Mouse (Mus musculus) liver, postnatal 0 days (tissue): ENCODE measurements around the gene Mrpl52. TPM values are rescaled to one million over a fixed set of nuclear protein-coding genes. Genes with fewer than 3 reads are reported as not detected.
A peak's percentile ranks its signal among the peaks of the same experiment; 100 is the strongest.

Source experiments
- ATAC-seq: fragments of 200-750 bp; cut with Nextera tagmentation; 2 replicates; pipeline ENCODE4 v1.8.0; 2017; ENCODE audit warnings: mild to moderate bottlenecking, moderate library complexity
- DNase-seq: peaks from one replicate; pipeline ENCODE4 v3.0.0-alpha.2; 2016
- H3K27ac ChIP-seq: fragments of 300-500 bp; sonication (generic); 2 replicates; pipeline ENCODE4 v1.5.1; 2014; ENCODE audit warnings: antibody characterized with exemption, moderate library complexity, mild to moderate bottlenecking, low read depth
- H3K27me3 ChIP-seq: fragments of 300-500 bp; sonication (generic); 2 replicates; pipeline ENCODE4 v1.6.1; 2014; ENCODE audit warnings: low read length, control low read depth, mixed read lengths; ENCODE audit not compliant: insufficient read depth
- H3K36me3 ChIP-seq: fragments of 300-500 bp; sonication (generic); replicated peaks from 2 replicates; pipeline ENCODE4 v1.6.1; 2014; ENCODE audit warnings: mild to moderate bottlenecking, control low read depth, low read length, moderate library complexity, mixed read lengths; ENCODE audit not compliant: insufficient read depth
- H3K4me1 ChIP-seq: fragments of 300-500 bp; sonication (generic); 2 replicates; pipeline ENCODE4 v1.6.1; 2014; ENCODE audit warnings: antibody characterized with exemption, mild to moderate bottlenecking, control low read depth; ENCODE audit not compliant: insufficient read depth
- H3K4me2 ChIP-seq: fragments of 300-500 bp; sonication (generic); 2 replicates; pipeline ENCODE4 v1.6.1; 2014; ENCODE audit warnings: low read depth, mild to moderate bottlenecking, low read length, moderate library complexity, mixed read lengths
- H3K4me3 ChIP-seq: fragments of 300-500 bp; sonication (generic); 2 replicates; pipeline ENCODE4 v1.5.1; 2014; ENCODE audit warnings: low read depth, low read length
- H3K9ac ChIP-seq: fragments of 300-500 bp; sonication (generic); replicated peaks from 2 replicates; pipeline ENCODE4 v1.6.1; 2014; ENCODE audit warnings: mild to moderate bottlenecking, moderate library complexity
- H3K9me3 ChIP-seq: fragments of 300-500 bp; sonication (generic); 2 replicates; pipeline ENCODE4 v1.6.1; 2016; ENCODE audit warnings: mild to moderate bottlenecking, control low read depth, low read length, mixed read lengths
- CTCF ChIP-seq: sonication (generic); IDR thresholded peaks from 2 replicates; pipeline ENCODE4 v1.5.1; 2016; ENCODE audit warnings: antibody characterized with exemption, low read depth
- EP300 ChIP-seq: IDR thresholded peaks from 2 replicates; pipeline ENCODE4 v1.6.1; 2016; ENCODE audit warnings: antibody characterized with exemption, low read depth, mild to moderate bottlenecking
- WGBS: fragments of 180-500 bp; shearing (Covaris S2); extraction: QIAGEN DNeasy Blood & Tissue Kit; methylation state at CpG from one replicate; pipeline ENCODE4 v1.1.7; 2014; ENCODE audit not compliant: insufficient replicate concordance; 5-methylcytosine and 5-hydroxymethylcytosine counted together
- polyA plus RNA-seq: library from polyadenylated mRNA; unstranded; fragments of >200 nt; fragmentation: Nextera tagmentation; extraction: Ambion mirVana; gene quantifications from 2 replicates; pipeline ENCODE4 v1.2.1, GENCODE M21; 2015

Gene Mrpl52
- polyA plus RNA-seq, 1 experiment from 2014 or later = 261 TPM

GRCm38 (mm10) chr14:54423406-54423805 lies 3.3 kb upstream of the Mrpl52 start:
- TF ChIP-seq CTCF = peak; percentile 89
- no peak for TF ChIP-seq EP300
- WGBS = 54% methylated on average over 5 of the region's 5 CpGs
- no peak overlapping the region for H3K4me2 ChIP-seq
- no peak overlapping the region for H3K4me3 ChIP-seq
- no peaks in the 10 kb centered on the region for H3K36me3 ChIP-seq
- no peak overlapping the region for H3K9ac ChIP-seq
- no peaks in the 10 kb centered on the region for H3K9me3 ChIP-seq
- H3K4me1 ChIP-seq = peaks cover 37% of the 10 kb centered on the region
- H3K27ac ChIP-seq = no peak overlapping the region
- no peak for DNase-seq
- H3K27me3 ChIP-seq = no peaks in the 10 kb centered on the region
- ATAC-seq = 0 out of 2 replicates have a peak, but pooled peaks have one; percentile 13

GRCm38 (mm10) chr14:54424634-54425033 lies 2.1 kb upstream of the Mrpl52 start:
- H3K27ac ChIP-seq = peak overlapping the region; percentile 70
- DNase-seq (no peak), ATAC-seq (no peak)
- no peaks in the 10 kb centered on the region for H3K27me3 ChIP-seq
- no peaks in the 10 kb centered on the region for H3K9me3 ChIP-seq
- WGBS = 48% methylated on average over 1 of the region's 1 CpGs
- H3K36me3 ChIP-seq = peaks cover 4% of the 10 kb centered on the region
- no peak overlapping the region for H3K4me3 ChIP-seq
- 0 out of 2 replicates have a peak overlapping the region, but pooled peaks have one; percentile 20 for H3K4me2 ChIP-seq
- H3K9ac ChIP-seq = no peak overlapping the region
- peaks cover 43% of the 10 kb centered on the region for H3K4me1 ChIP-seq
- no peak for TF ChIP-seq CTCF
- TF ChIP-seq EP300 = no peak

- peaks cover 50% of the 10 kb centered on the region for H3K4me1 ChIP-seq
These were observed 1.2 kb upstream of the Mrpl52 start for GRCm38 (mm10) chr14:54425540-54425939.

GRCm38 (mm10) chr14:54426003-54426688 lies 563 bp upstream of the Mrpl52 start:
- Histone ChIP-seq H3K4me2 (peak overlapping the region; percentile 94), H3K27me3 (no peaks in the 10 kb centered on the region), H3K36me3 (peaks cover 4% of the 10 kb centered on the region), H3K9me3 (no peaks in the 10 kb centered on the region), H3K4me3 (peak overlapping the region; percentile 77), H3K27ac (peak overlapping the region; percentile 87), H3K9ac (peak overlapping the region; percentile 81), H3K4me1 (peaks cover 54% of the 10 kb centered on the region)
- 28% methylated on average over 14 of the region's 14 CpGs for WGBS
- DNase-seq = no peak
- ATAC-seq = peak; percentile 33
- no peak for TF ChIP-seq CTCF
- no peak for TF ChIP-seq EP300

More at GRCm38 (mm10) chr14:54425540-54425939, 1.2 kb upstream of the Mrpl52 start:
- no peaks in the 10 kb centered on the region for H3K27me3 ChIP-seq
- H3K27ac ChIP-seq = peak overlapping the region; percentile 70; the same call in 1 of the 2 replicates
- DNase-seq (no peak), ATAC-seq (no peak)
- H3K36me3 ChIP-seq = peaks cover 4% of the 10 kb centered on the region
- TF ChIP-seq CTCF = no peak
- TF ChIP-seq EP300 = no peak
- no peak overlapping the region for H3K9ac ChIP-seq
- H3K4me3 ChIP-seq = 0 out of 2 replicates have a peak overlapping the region, but pooled peaks have one; percentile 77
- WGBS = 48% methylated on average over 1 of the region's 1 CpGs
- H3K9me3 ChIP-seq = no peaks in the 10 kb centered on the region
- H3K4me2 ChIP-seq = peak overlapping the region; percentile 94

GRCm38 (mm10) chr14:54427696-54428095 lies 987 bp downstream of the Mrpl52 start:
- no peak for ATAC-seq
- no peak overlapping the region for H3K9ac ChIP-seq
- H3K4me3 ChIP-seq = peak overlapping the region; percentile 77
- H3K36me3 ChIP-seq = peaks cover 4% of the 10 kb centered on the region
- 79% methylated on average over 7 of the region's 7 CpGs for WGBS
- H3K4me1 ChIP-seq = peaks cover 64% of the 10 kb centered on the region
- H3K4me2 ChIP-seq = peak overlapping the region; percentile 94
- no peaks in the 10 kb centered on the region for H3K9me3 ChIP-seq
- no peak overlapping the region for H3K27ac ChIP-seq
- TF ChIP-seq CTCF (no peak), EP300 (no peak)
- H3K27me3 ChIP-seq = peaks cover 6% of the 10 kb centered on the region; the same call in 1 of the 2 replicates
- no peak for DNase-seq

GRCm38 (mm10) chr14:54428421-54428820 lies 1.7 kb downstream of the Mrpl52 start:
- H3K9ac ChIP-seq = no peak overlapping the region
- no peak for TF ChIP-seq EP300
- TF ChIP-seq CTCF = no peak
- H3K27ac ChIP-seq = no peak overlapping the region
- no peak overlapping the region for H3K4me3 ChIP-seq
- H3K36me3 ChIP-seq = peaks cover 4% of the 10 kb centered on the region
- H3K9me3 ChIP-seq = no peaks in the 10 kb centered on the region
- WGBS = 83% methylated on average over 5 of the region's 5 CpGs
- peaks cover 6% of the 10 kb centered on the region; the same call in 1 of the 2 replicates for H3K27me3 ChIP-seq
- no peak for DNase-seq
- H3K4me1 ChIP-seq = peaks cover 71% of the 10 kb centered on the region
- H3K4me2 ChIP-seq = no peak overlapping the region
- no peak for ATAC-seq
